Mouse (Mus musculus) stomach, embryonic 16.5 days (tissue): Measurements from ENCODE around the gene Nedd8. TPM values are rescaled to one million over a fixed set of nuclear protein-coding genes. Genes with fewer than 3 reads are reported as not detected.

ENCODE experiments used
- ATAC-seq: fragments of 200-750 bp; cut with Nextera tagmentation; 2 replicates; pipeline ENCODE4 v1.8.0; 2017; ENCODE audit warnings: moderate number of reproducible peaks, moderate TSS enrichment; ENCODE audit not compliant: insufficient read depth, low FRiP score
- H3K27ac ChIP-seq: fragments of 300-500 bp; sonication (generic); 2 replicates; pipeline ENCODE4 v1.5.1; 2014; ENCODE audit warnings: low read length
- H3K27me3 ChIP-seq: fragments of 300-500 bp; sonication (generic); 2 replicates; pipeline ENCODE4 v1.6.1; 2014; ENCODE audit warnings: low read length, control low read depth, mixed read lengths; ENCODE audit not compliant: control insufficient read depth, insufficient read depth
- H3K36me3 ChIP-seq: fragments of 300-500 bp; sonication (generic); 2 replicates; pipeline ENCODE4 v1.6.1; 2014; ENCODE audit warnings: low read length; ENCODE audit not compliant: control insufficient read depth, insufficient read depth
- H3K4me1 ChIP-seq: fragments of 300-500 bp; sonication (generic); 2 replicates; pipeline ENCODE4 v1.6.1; 2014; ENCODE audit warnings: low read length, control low read depth, mixed read lengths; ENCODE audit not compliant: control insufficient read depth, insufficient read depth
- H3K4me2 ChIP-seq: fragments of 300-500 bp; sonication (generic); 2 replicates; pipeline ENCODE4 v1.6.1; 2014; ENCODE audit warnings: low read depth, low read length, mixed read lengths
- H3K4me3 ChIP-seq: fragments of 300-500 bp; sonication (generic); replicated peaks from 2 replicates; pipeline ENCODE4 v1.5.1; 2014; ENCODE audit warnings: mild to moderate bottlenecking, low read length
- H3K9ac ChIP-seq: fragments of 300-500 bp; sonication (generic); 2 replicates; pipeline ENCODE4 v1.6.1; 2014; ENCODE audit warnings: low read length
- H3K9me3 ChIP-seq: fragments of 300-500 bp; sonication (generic); replicated peaks from 2 replicates; pipeline ENCODE4 v1.6.1; 2016; ENCODE audit warnings: low read length, control low read depth; ENCODE audit not compliant: control insufficient read depth
- WGBS: fragments of 180-500 bp; shearing (Covaris S2); extraction: QIAGEN DNeasy Blood & Tissue Kit; methylation state at CpG from one replicate; pipeline ENCODE4 v1.1.7; 2014; 5-methylcytosine and 5-hydroxymethylcytosine counted together
- polyA plus RNA-seq: library from polyadenylated mRNA; unstranded; fragments of >200 nt; fragmentation: Nextera tagmentation; extraction: Ambion mirVana; gene quantifications from 2 replicates; pipeline ENCODE4 v1.2.1, GENCODE M21; 2015

Nedd8 gene
- polyA plus RNA-seq, 1 experiment from 2014 or later = 484 TPM

DNA sequence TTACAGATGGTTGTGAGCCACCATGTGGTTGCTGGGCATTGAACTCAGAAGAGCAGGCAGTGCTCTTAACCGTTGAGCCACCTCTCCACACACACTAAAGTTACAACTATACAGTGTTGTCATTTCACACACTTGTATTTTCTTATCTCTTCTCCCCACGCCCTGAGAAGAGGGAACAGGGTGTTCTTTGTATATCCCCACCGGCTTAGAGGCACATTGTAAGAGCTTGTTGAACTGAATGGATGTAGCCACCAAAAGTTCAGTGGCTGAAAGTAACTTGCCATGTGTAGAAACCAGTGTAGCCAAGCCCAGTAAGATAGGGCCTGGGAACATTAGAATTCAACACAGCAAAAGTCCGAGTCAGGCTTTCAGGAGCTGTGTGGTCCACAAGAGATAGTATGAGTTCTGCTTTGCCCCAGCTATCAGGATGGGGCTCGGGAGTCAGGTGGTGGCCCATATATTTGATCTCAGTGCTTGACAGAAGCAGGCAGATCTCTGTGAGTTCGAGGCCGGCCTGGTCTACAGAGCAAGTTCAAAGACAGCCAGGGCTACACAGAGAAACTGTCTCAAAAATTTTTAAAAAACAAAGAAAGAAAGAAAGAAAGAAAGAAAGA lies 57.3 kb downstream of the Nedd8 start:
- Histone ChIP-seq H3K9ac (no peak overlapping the region), H3K9me3 (no peaks in the 10 kb centered on the region), H3K27me3 (no peaks in the 10 kb centered on the region), H3K4me2 (no peak overlapping the region), H3K4me3 (no peak overlapping the region), H3K36me3 (peaks cover 2% of the 10 kb centered on the region; the same call in 1 of the 2 replicates), H3K4me1 (peaks cover 8% of the 10 kb centered on the region), H3K27ac (no peak overlapping the region)
- ATAC-seq = no peak
- 76% methylated on average over 7 of the region's 7 CpGs for WGBS

DNA sequence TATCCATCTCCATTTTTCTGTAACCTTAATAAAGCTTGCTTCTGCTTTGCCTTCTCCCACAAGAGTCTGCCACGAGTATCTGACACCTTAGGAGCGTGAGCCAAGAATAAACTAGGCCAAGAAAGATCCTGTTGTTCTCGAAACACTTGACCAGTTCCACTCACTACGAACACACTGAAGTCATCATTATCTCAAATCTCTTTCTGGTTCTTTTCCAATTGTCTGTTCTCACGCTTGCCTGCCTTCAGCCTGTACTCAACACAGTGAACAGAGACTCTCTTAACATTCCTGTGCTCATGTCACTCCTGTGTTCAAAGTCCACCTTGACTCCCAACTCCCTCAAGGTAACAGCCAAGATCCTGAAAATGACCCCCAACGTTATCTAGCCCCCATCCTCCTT lies 58.6 kb downstream of the Nedd8 start:
- ATAC-seq = no peak
- H3K4me1 ChIP-seq = peaks cover 2% of the 10 kb centered on the region; the same call in 1 of the 2 replicates
- no peaks in the 10 kb centered on the region for H3K9me3 ChIP-seq
- no peak overlapping the region for H3K4me3 ChIP-seq
- WGBS = 57% methylated on average over 6 of the region's 6 CpGs
- peaks cover 9% of the 10 kb centered on the region; the same call in 1 of the 2 replicates for H3K36me3 ChIP-seq
- no peak overlapping the region for H3K27ac ChIP-seq
- H3K27me3 ChIP-seq = no peaks in the 10 kb centered on the region
- no peak overlapping the region for H3K9ac ChIP-seq
- no peak overlapping the region for H3K4me2 ChIP-seq

Other genes starting within 250 kb of the Nedd8 start
- gene Dhrs4, start 193.4 kb downstream of the Nedd8 start, polyA plus RNA-seq = 108 and 109 TPM in 2 replicates
- 1.8 and 1.9 TPM in 2 replicates for gene Carmil3, start 181.5 kb downstream of the Nedd8 start, polyA plus RNA-seq
- gene Cpne6, start 161.7 kb downstream of the Nedd8 start, polyA plus RNA-seq = 0.25 and 0.31 TPM in 2 replicates
- gene Nrl, start 147.1 kb downstream of the Nedd8 start, polyA plus RNA-seq = not detected in 2 replicates
- 50.1 and 54.5 TPM in 2 replicates for gene Pck2, start 131.9 kb downstream of the Nedd8 start, polyA plus RNA-seq
- gene Dcaf11, start 112.1 kb downstream of the Nedd8 start, polyA plus RNA-seq = 76.7 and 77.6 TPM in 2 replicates
- gene A730061H03Rik, start 111.7 kb downstream of the Nedd8 start, polyA plus RNA-seq = 0.89 and 1.2 TPM in 2 replicates
- gene Fitm1, start 96.5 kb downstream of the Nedd8 start, polyA plus RNA-seq = 0.64 and 8.1 TPM in 2 replicates
- gene Psme1, start 94.0 kb downstream of the Nedd8 start, polyA plus RNA-seq = 149 and 162 TPM in 2 replicates
- 11.4 and 11.5 TPM in 2 replicates for gene Emc9, start 86.8 kb downstream of the Nedd8 start, polyA plus RNA-seq
- gene Psme2, start 81.0 kb downstream of the Nedd8 start, polyA plus RNA-seq = 203 and 283 TPM in 2 replicates
- gene Rnf31, start 80.4 kb downstream of the Nedd8 start, polyA plus RNA-seq = 18.1 and 19.1 TPM in 2 replicates
- gene Irf9, start 68.6 kb downstream of the Nedd8 start, polyA plus RNA-seq = 10.7 and 12.4 TPM in 2 replicates
- 10.9 and 13.8 TPM in 2 replicates for gene Rec8, start 54.1 kb downstream of the Nedd8 start, polyA plus RNA-seq
- gene Ipo4, start 36.2 kb downstream of the Nedd8 start, polyA plus RNA-seq = 86.3 and 114 TPM in 2 replicates
- gene Gm49378, start 34.2 kb downstream of the Nedd8 start, polyA plus RNA-seq = 2.0 and 2.5 TPM in 2 replicates
- 116 and 123 TPM in 2 replicates for gene Tm9sf1, start 28.3 kb downstream of the Nedd8 start, polyA plus RNA-seq
- gene Tssk4, start 21.9 kb downstream of the Nedd8 start, polyA plus RNA-seq = 0.50 and 1.1 TPM in 2 replicates
- gene Mdp1, start 11.6 kb downstream of the Nedd8 start, polyA plus RNA-seq = 54.4 and 55.8 TPM in 2 replicates
- gene Gmpr2, start 183 bp downstream of the Nedd8 start, polyA plus RNA-seq = 58.0 and 63.4 TPM in 2 replicates
- 34.4 and 36.3 TPM in 2 replicates for gene Tinf2, start 9.7 kb upstream of the Nedd8 start, polyA plus RNA-seq
- 53.1 and 72.9 TPM in 2 replicates for gene Tgm1, start 41.8 kb upstream of the Nedd8 start, polyA plus RNA-seq
- gene Rabggta, start 50.1 kb upstream of the Nedd8 start, polyA plus RNA-seq = 36.3 and 37.1 TPM in 2 replicates
- 107 and 125 TPM in 2 replicates for gene Dhrs1, start 73.6 kb upstream of the Nedd8 start, polyA plus RNA-seq
- gene Nop9, start 73.6 kb upstream of the Nedd8 start, polyA plus RNA-seq = 23.8 and 28.4 TPM in 2 replicates
- gene Cideb, start 86.3 kb upstream of the Nedd8 start, polyA plus RNA-seq = 14.8 and 15.1 TPM in 2 replicates
- gene Ltb4r2, start 89.3 kb upstream of the Nedd8 start, polyA plus RNA-seq = 0.71 and 0.81 TPM in 2 replicates
- gene Ltb4r1, start 93.8 kb upstream of the Nedd8 start, polyA plus RNA-seq = 2.4 and 4.8 TPM in 2 replicates
- 7.7 and 8.2 TPM in 2 replicates for gene Adcy4, start 112.0 kb upstream of the Nedd8 start, polyA plus RNA-seq
- 32.7 and 34.4 TPM in 2 replicates for gene Ripk3, start 116.7 kb upstream of the Nedd8 start, polyA plus RNA-seq
- gene Nfatc4, start 151.0 kb upstream of the Nedd8 start, polyA plus RNA-seq = 32.9 and 33.9 TPM in 2 replicates
- 18.0 and 19.3 TPM in 2 replicates for gene Nynrin, start 181.9 kb upstream of the Nedd8 start, polyA plus RNA-seq
- gene Cbln3, start 212.3 kb upstream of the Nedd8 start, polyA plus RNA-seq = 0.45 and 0.66 TPM in 2 replicates
- 18.5 and 21.7 TPM in 2 replicates for gene Khnyn, start 212.8 kb upstream of the Nedd8 start, polyA plus RNA-seq
- 65.5 and 66.5 TPM in 2 replicates for gene Sdr39u1, start 228.2 kb upstream of the Nedd8 start, polyA plus RNA-seq